Mouse (Mus musculus) embryonic fibroblast, embryonic 13.5 days (primary cell): ENCODE measurements at regions not wholly inside any gene's neighbourhood (a gene's known extent, or its start where the extent isn't known, plus 50 kb on each side); places are given as distances from the start of the nearest gene placed in this dataset.

Experiments
- CTCF ChIP-seq: IDR thresholded peaks from 2 replicates; pipeline ENCODE4 v1.5.1; 2011; ENCODE audit warnings: mild to moderate bottlenecking, control low read depth, low read length, moderate library complexity, borderline replicate concordance; ENCODE audit not compliant: insufficient read depth
- POLR2A ChIP-seq: IDR thresholded peaks from 2 replicates; pipeline ENCODE4 v1.6.1; 2011; ENCODE audit warnings: low read depth, mild to moderate bottlenecking, control low read depth, low read length, moderate library complexity

- no peak for TF ChIP-seq POLR2A
- TF ChIP-seq CTCF: no peak
Measured at GRCm38 (mm10) chr11:33050216-33050615, 97.0 kb downstream of the Fgf18 start.
